Mouse (Mus musculus): ENCODE results near the gene Plac9b.
"Not testable (repeated sequence)": the region's sequence is repeated elsewhere in the genome, so short reads cannot be mapped to it uniquely, and the experiment has no call there.

Plac9b gene

DNA sequence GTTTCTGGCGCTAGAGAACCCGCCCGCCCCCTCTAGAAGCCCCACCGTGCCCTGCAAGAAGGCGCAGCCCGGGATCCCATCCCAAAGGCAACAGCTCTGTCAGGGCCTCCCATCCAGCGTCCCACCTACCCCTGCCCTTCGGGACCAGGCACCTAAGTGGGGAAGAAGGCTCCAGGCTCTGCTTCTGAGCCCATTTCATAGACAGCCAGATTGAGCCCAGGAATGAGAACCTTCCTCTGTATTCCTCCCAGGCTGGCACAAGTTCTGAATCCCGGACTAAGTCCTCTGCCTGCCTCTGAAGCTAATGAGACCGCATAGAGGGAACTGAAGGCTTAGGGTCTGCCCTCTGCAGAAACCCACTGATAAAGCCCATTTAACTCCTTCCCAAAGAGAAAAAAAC lies at the start of gene Plac9b:
Gene Plac9b, minus strand, starts transcription at position 101 of the 400 bp plus-strand sequence.
- DNase-seq (ENCODE audit: low read depth): not testable (repeated sequence)

DNA sequence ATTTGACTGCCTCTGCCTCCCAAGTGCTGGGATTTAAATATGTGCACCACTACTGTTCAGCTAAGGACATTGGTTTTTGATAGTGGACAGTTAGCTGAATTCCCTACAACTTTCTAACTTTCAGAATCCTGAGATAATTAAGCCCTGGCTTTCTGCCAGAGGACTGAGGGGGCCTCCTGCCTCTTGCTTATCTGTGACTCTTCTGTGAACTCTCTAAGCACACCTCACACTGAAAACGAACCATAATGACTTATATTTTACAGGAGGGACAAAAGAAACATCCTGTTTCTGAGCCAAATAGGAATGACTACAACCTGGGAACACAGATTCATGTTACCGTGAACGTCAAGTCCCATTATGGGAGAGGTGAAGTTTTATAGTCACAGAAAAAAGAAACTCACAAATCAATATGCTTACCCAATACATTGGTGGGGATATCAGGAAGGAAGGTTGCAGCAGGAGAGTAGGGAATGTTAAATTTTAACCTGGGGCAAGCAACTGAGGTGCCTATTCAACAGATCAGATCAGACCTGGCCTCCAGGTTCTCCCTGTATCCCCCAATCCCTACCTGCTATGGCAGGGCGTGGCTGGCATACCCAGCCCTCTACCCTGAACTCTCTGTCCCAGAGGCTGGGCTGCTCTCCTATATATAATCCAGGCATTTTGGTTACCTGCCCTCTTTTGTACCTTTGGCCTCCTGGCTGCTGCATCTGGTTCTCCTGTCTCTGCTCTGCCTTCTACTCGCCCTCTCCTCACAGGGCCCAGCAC lies 34.1 kb upstream of the Plac9b start:
- not testable (repeated sequence) for DNase-seq (ENCODE audit: low read depth)

DNA sequence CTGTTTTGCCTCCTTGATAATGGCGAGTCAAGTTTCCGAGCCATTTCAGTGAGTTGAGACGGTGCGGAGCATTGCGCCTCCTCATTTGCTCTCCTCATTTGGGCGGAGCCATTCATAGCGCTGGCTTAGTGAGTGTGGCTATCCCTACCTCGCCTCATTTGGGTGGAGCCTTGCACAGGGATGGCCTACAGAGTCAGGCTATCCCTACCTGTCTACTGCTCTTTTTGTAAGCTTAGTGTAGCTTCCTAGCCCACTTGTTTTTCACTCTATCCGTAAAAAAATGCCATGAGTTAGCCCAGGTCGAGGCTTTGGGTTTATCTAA lies 24.6 kb upstream of the Plac9b start, which contains the start of gene Tmem254b:
Gene Tmem254b, minus strand, starts transcription at position 116 of the 322 bp plus-strand sequence.
- DNase-seq (ENCODE audit: low read depth): not testable (repeated sequence)

DNA sequence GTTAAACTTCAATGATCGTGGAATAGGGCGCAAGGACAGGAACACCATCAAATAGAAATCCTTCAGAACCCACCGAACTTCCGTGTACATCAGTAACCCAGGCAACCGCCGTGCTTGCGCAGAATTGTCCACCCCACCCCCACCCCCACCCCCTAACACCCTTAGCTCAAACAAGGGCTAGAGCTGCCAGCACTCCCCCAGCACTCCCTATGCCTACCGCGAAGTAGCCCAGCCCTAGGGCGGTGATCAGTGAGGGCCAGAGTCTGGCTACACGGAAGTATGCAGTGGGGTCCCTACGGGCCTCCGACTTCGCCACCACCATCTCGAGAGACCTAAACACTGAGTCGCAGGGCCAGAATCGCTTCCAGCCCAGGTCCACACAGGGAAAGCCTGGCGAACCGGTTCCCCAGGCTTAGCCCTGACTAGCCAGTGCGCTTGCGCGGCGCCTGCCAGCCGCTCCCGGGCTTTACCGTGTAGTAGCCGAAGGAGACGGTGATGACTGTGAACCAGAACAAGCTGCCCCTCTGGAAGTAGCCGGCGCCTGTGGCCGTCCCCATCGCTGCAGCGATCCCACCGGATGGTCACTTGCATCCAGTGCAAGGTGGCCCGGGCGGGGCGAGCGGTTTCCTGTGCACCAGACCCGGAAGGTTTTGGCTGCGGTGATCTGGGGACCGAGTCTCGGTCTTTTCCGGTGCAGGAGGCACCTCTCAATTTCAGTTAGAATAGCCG lies 24.1 kb upstream of the Plac9b start:
- not testable (repeated sequence) for DNase-seq (ENCODE audit: low read depth)

DNA sequence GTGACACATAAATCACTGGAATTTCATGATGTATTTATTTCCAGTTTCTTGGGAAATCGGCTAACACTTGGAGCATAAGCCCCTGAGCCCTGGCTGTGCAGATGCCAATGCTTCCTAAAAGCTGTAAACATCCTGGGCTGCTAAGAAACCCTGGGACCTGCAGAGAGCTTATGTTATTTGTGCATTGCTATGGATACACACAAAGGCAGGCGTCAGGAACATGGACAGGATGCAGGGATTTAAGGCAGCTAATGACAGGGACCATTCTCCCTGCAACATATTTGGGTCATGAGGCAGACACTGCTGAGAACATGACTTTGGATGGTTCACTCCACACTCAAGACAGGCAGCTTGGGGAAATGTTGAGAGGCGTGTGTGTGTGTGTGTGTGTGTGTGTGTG lies 15.6 kb upstream of the Plac9b start:
- not testable (repeated sequence) for DNase-seq (ENCODE audit: low read depth)

DNA sequence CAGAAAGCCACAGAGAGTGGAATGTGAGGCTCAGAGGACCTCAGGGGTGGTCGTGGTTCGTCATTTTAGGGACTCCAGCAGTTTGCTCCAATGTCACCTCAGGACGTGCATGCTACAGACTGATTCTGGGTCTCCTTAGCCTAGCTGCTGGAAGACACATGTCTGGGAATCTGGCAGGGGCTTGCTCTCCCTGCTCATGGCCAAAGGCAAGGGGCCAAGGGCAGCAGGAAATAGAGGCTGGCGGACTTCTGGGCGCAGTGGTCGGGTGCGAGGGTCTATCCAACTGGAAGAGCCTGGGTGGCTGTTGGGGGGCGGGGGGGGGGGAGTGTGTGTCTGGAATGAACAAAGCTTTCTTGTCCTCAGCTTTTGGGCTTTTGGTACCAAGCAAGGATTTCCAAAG lies 6.1 kb upstream of the Plac9b start:
- DNase-seq (ENCODE audit: low read depth): not testable (repeated sequence)

DNA sequence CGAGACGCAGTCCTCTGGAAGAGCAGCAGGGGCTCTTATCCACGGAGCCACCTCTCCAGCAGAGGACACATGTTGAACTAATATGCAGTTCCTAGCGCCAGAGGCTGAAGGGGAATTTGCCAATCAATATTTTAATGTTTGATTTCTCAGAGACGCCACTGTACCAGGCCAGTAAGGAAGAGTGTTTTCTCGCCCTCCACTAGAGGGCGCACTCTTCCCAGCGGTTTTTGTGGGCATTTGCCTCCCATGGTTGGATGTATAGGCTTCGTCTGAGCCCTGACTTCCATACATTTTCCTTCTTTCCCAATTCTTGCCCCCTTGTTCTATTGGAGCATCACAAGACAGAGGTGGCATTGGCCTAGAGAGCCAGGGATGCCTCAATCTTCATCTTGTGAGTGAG lies 4.4 kb upstream of the Plac9b start:
- DNase-seq (ENCODE audit: low read depth): not testable (repeated sequence)

DNA sequence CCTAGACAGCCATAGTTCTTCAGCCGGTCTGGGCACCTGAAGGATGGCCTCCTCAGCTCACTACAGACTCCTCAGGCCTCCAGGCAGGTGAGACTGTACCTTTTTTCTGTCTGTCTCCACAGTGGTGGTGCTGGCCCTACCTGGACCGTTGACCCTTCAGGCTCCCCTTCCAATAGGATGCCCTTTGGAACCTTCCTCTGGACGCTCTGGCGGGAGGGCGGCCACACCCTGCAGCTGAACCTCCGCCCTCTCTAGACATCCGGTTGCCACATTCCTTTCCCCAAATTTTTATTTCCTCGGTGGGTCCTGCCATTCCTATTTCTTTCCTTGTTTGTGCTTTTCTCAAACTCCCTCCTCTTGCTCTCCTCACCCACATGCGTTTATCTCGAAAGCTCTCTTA lies 620 bp downstream of the Plac9b start:
- not testable (repeated sequence) for DNase-seq (ENCODE audit: low read depth)

DNA sequence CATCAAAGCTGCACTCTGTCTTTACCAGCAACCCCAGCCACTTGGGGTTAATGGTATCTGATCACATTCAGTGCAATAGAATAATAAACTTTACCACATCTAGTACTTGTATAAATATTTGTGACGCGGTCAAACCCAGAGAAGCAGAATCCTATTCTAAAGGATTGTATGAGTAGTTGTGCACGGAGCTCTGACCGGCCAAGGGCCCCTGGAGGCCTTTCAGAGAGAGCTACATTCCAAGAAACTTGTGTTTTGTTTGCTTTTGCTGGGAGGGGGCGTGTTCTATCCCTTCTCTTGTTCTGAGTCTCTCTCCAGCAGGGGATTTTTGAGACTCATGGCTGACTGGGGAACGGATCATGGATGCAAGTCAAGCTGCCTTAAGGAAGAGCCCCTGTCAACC lies 7.3 kb downstream of the Plac9b start:
- not testable (repeated sequence) for DNase-seq (ENCODE audit: low read depth)

DNA sequence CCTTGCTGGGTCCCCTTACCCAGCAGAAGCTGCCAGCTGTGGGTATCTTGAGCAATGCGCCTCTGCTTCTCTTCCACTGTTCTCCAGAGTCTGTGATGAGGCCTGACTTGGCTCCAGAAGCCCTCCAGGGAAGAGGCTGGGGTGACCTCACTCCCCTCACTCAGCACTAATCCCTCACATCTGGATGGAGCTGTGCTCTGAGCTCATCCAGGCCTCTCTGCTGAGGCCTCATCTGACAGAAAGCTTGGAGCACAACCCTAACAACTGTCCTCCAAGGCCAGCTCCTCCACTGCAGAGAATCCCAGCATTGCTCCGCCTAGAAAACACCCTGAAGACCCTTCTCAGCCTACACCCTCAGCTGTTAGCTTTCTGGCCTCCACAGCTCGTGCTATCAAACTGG lies 8.3 kb downstream of the Plac9b start:
- DNase-seq (ENCODE audit: low read depth): not testable (repeated sequence)

DNA sequence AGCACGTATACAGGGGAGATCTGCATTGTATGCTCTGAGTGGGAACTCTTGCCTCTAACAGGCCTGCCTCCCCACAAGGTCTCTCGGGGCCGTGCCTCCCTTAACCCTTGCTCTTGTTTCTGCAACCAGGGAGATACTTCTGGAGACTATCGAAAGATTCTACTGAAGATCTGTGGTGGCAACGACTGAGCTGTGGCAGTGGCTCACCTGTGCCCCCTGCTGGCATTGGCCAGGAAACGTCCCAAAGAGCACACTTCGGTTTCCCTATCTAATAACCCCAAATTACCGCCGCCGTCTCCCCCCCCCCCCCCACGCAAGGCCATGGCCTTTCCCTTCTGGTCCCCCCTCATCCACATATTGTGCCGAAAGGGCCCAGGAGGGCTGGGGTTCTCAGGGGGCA lies 17.0 kb downstream of the Plac9b start:
- DNase-seq (ENCODE audit: low read depth): not testable (repeated sequence)

DNA sequence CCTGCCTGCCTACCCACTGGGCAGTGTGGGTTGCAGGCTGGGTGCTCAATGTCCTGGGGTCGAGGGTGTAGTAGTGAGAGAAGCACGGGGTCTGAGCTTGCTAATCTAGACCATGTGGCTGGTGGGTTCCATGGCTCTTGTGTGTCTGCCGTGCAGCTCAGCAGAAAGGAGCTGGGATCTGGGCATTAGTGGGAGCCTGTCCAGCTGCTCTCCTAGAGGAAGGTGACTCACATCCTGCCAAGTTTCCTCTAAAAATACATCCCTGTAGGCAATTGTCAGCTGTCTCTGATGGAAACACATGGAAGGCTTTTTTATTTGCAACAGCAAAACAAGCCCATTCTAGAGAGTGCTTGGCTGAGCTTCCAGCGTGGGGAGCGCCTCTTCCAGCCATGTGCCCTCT lies 19.9 kb downstream of the Plac9b start:
- not testable (repeated sequence) for DNase-seq (ENCODE audit: low read depth)

DNA sequence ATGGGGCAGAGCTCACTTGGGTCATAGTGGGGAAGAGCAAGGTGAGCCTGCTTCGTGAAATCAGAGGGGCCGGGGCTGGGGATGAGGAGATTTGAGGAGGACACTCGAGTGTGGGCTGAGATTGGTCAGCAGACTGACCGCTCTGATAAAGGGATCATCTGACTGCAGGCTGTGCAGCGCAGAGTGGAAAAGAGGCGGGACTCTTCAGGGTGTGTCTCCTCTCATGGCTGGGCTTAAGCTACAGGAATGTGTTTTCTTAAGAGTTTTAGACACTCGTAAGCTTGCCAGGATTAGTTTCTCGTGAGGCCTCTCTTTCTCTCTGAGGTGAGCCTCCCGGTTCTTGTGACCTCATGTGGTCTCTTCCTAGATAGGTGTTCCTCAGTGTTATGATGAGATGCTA lies 21.1 kb downstream of the Plac9b start:
- not testable (repeated sequence) for DNase-seq (ENCODE audit: low read depth)

DNA sequence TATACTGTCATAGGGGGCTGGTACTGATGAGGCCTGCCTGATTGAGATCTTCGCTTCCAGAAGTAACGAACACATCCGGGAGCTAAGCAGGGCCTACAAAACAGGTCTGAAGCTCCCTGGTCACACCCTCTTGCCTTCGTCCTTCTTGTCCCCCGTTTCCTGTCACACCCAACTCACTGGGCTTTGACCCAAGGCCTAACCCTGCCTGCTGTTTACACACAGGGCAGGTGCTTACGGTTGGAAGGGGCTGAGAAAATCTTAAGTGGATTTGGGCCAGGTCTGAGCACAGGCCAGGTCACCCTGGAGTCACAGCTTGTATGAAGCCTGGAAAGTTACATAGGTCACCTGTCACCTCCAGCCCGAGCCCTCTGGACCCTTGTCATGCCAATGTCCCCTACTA lies 26.2 kb downstream of the Plac9b start:
- not testable (repeated sequence) for DNase-seq (ENCODE audit: low read depth)

DNA sequence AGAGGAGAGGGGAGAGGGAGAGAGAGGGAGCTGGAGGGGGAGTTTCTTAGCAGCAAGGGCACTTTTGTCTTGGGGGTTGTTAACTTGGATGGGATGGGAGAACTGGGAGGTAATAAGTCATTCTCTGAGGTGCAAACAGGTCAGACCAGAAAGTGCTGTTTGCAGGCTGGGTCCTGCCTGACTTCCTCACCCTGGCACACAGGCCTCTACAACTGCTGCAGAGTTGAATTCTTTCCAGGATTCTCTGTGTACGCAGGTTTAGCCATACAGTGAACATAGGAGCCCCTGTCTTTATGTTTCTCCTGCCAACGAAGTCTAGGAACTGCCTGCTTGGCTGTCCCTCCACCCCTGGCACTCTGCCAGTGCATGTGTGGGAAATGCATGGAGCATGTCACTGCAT lies 35.2 kb downstream of the Plac9b start:
- DNase-seq (ENCODE audit: low read depth): not testable (repeated sequence)

DNA sequence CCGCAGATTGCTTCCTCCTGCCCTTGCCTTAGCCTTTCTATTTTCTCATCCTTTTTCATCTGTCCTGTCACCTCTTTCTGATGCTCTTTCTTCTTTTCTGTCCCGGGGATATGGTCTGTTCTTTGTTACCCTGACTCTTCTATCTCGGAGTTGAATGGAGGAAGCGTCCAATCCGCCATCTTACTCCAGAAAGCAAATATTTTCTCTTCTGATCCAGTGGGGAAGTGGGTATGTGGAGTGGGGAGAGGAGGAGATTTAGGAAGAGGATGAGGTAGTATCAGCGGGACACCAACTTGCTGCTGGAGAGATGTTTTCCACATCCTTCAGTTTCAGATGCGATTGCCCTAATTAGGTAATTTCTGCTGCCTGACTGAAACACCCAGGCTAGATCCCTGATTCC lies 63.2 kb downstream of the Plac9b start:
- DNase-seq (ENCODE audit: low read depth): not testable (repeated sequence)

DNA sequence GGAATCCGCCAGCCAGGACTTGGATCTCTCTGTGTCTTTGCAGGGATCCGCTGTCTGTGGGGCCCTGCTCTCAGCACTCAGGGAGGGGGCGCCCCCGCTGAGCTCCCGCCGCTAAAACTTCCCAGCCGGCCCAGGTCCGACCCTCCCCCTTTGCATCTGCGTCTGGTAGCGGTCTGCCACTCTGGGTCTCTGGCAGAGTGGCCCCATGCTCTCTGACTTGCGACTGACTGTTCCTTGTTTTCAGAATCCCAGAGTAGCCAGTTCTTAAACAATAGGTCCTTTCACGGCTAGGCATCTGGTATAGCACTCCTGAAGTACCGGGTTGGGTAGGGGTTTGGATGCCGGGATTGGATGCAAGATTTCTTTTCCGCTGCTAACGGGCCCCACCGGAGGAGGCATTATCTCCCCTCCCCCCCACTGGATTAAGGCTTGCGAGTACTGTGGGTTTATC lies 63.7 kb downstream of the Plac9b start:
- not testable (repeated sequence) for DNase-seq (ENCODE audit: low read depth)

DNA sequence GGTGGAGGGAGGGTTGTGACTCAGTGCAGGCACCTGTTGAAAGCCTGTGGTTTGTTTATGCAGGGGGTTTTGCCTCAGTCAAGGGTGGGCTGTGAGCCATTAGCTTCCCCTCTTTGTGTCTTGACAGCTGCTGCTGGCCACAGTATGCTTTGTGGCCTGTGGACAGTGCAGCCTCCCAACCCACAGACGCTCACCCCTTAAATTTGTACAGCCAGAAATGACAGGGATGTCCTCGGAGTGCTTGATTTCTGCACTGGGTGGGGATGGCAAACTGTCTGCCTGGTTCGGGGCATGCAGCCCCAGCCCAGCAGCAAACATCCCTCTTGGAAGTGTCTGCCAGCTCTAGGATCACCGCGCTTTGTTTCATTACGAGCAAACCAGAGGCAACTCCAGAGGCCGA lies 64.1 kb downstream of the Plac9b start, which contains the start of gene Duxbl2:
Gene Duxbl2, plus strand, starts transcription at position 200 of the 400 bp plus-strand sequence.
- DNase-seq (ENCODE audit: low read depth): not testable (repeated sequence)

Data from 416B (cell line).